Mouse (Mus musculus) spleen, adult 2 months (tissue): ENCODE measurements around the gene Fetub. TPM values are rescaled to one million over a fixed set of nuclear protein-coding genes. Genes with fewer than 3 reads are reported as not detected.

Experiments
- DNase-seq, 2 experiments: peaks; one replicate each; pipeline versions ENCODE4 v3.0.0 to v3.0.0-alpha.2; 2012 to 2021; ENCODE audit warnings: low spot score in 2 of 2, low read depth in 1 of 2
- H3K27ac ChIP-seq: fragments of 200-500 bp; 2 replicates; pipeline ENCODE4 v1.5.1; 2012; ENCODE audit warnings: low read length, inconsistent platforms; ENCODE audit not compliant: insufficient read depth
- H3K27me3 ChIP-seq: fragments of 200-500 bp; 2 replicates; pipeline ENCODE4 v1.6.1; 2012; ENCODE audit warnings: mild to moderate bottlenecking, moderate library complexity, low read length, inconsistent platforms; ENCODE audit not compliant: control insufficient read depth, insufficient read depth
- H3K36me3 ChIP-seq: fragments of 200-500 bp; 2 replicates; pipeline ENCODE4 v1.6.1; 2012; ENCODE audit warnings: mild to moderate bottlenecking, low read length, inconsistent platforms; ENCODE audit not compliant: control insufficient read depth, insufficient read depth
- H3K4me1 ChIP-seq: fragments of 200-500 bp; 2 replicates; pipeline ENCODE4 v1.6.1; 2011; ENCODE audit warnings: inconsistent platforms; ENCODE audit not compliant: control insufficient read depth, insufficient read depth, insufficient read length
- H3K4me3 ChIP-seq: fragments of 200-500 bp; 2 replicates; pipeline ENCODE4 v1.5.1; 2011; ENCODE audit warnings: mild to moderate bottlenecking, inconsistent platforms; ENCODE audit not compliant: insufficient read depth, insufficient read length; ENCODE audit errors: extremely low read depth
- CTCF ChIP-seq: fragments of 200-500 bp; IDR thresholded peaks from 2 replicates; pipeline ENCODE4 v1.5.1; 2011; ENCODE audit warnings: mild to moderate bottlenecking, inconsistent platforms; ENCODE audit not compliant: insufficient read depth, insufficient read length, insufficient replicate concordance; ENCODE audit errors: extremely low read depth
- POLR2A ChIP-seq: fragments of 200-500 bp; IDR thresholded peaks from 2 replicates; pipeline ENCODE4 v1.6.1; 2011; ENCODE audit warnings: low read depth, low read length, inconsistent platforms
- WGBS: fragments of 180-500 bp; shearing (Covaris S2); methylation state at CpG from one replicate; pipeline ENCODE4 v1.1.7; 2018; 5-methylcytosine and 5-hydroxymethylcytosine counted together
- polyA plus RNA-seq: library from polyadenylated mRNA; depleted of rRNA; stranded (reverse); fragments of >200 nt; gene quantifications from 2 replicates; pipeline ENCODE4 v1.2.3, GENCODE M21; 2012

Gene Fetub
- polyA plus RNA-seq, 1 experiment, result not detected

GRCm38 (mm10) chr16:22890683-22891510 is 27.2 kb upstream of the Fetub start, which contains the start of gene Ahsg:
Ahsg (plus strand) TSS chr16:22891277.
- Histone ChIP-seq H3K27me3 (no peaks in the 10 kb centered on the region), H3K4me3 (no peak within 1 kb of the TSS), H3K4me1 (no peaks in the 10 kb centered on the region), H3K27ac (no peak within 1 kb of the TSS), H3K36me3 (no peaks in the 10 kb centered on the region)
- no peak for DNase-seq
- TF ChIP-seq CTCF, result no peak
- no peak for TF ChIP-seq POLR2A
- WGBS, result 16% methylated on average over 11 of the region's 11 CpGs

GRCm38 (mm10) chr16:22891733-22892154 is 26.4 kb upstream of the Fetub start:
- Histone ChIP-seq H3K4me1 (no peaks in the 10 kb centered on the region; the same call in 1 of the 2 replicates), H3K27me3 (no peaks in the 10 kb centered on the region), H3K36me3 (no peaks in the 10 kb centered on the region), H3K4me3 (no peak overlapping the region), H3K27ac (no peak overlapping the region)
- 95% methylated on average over 8 of the region's 8 CpGs for WGBS
- TF ChIP-seq CTCF (no peak), POLR2A (no peak)
- DNase-seq, result no peak

GRCm38 (mm10) chr16:22894095-22894494 is 24.0 kb upstream of the Fetub start:
- H3K4me3 ChIP-seq, result no peak overlapping the region
- 86% methylated on average over 8 of the region's 8 CpGs for WGBS
- TF ChIP-seq CTCF (no peak), POLR2A (no peak)
- H3K27me3 ChIP-seq, result no peaks in the 10 kb centered on the region
- DNase-seq, result no peak
- no peaks in the 10 kb centered on the region for H3K36me3 ChIP-seq
- H3K4me1 ChIP-seq, result no peaks in the 10 kb centered on the region; the same call in 1 of the 2 replicates
- no peak overlapping the region for H3K27ac ChIP-seq

- Histone ChIP-seq H3K36me3 (no peaks in the 10 kb centered on the region), H3K4me3 (no peak overlapping the region), H3K4me1 (no peaks in the 10 kb centered on the region; the same call in 1 of the 2 replicates), H3K27me3 (no peaks in the 10 kb centered on the region), H3K27ac (no peak overlapping the region)
- WGBS, result 80% methylated on average over 2 of the region's 2 CpGs
- DNase-seq, result no peak
- no peak for TF ChIP-seq CTCF
- TF ChIP-seq POLR2A, result no peak
Observed at GRCm38 (mm10) chr16:22896618-22897017, 21.5 kb upstream of the Fetub start.

- Histone ChIP-seq H3K27ac (no peak overlapping the region), H3K4me3 (no peak overlapping the region), H3K27me3 (no peaks in the 10 kb centered on the region), H3K36me3 (no peaks in the 10 kb centered on the region), H3K4me1 (no peaks in the 10 kb centered on the region; the same call in 1 of the 2 replicates)
- no peak for TF ChIP-seq CTCF
- no peak for TF ChIP-seq POLR2A
- WGBS, result 25% methylated on average over 5 of the region's 5 CpGs
- DNase-seq, result no peak
Observed at GRCm38 (mm10) chr16:22899346-22899745, 18.8 kb upstream of the Fetub start.

GRCm38 (mm10) chr16:22899866-22900570 is 18.1 kb upstream of the Fetub start:
- no peak overlapping the region for H3K4me3 ChIP-seq
- H3K27ac ChIP-seq, result no peak overlapping the region
- 87% methylated on average over 10 of the region's 10 CpGs for WGBS
- DNase-seq, result no peak
- no peak for TF ChIP-seq CTCF
- H3K27me3 ChIP-seq, result no peaks in the 10 kb centered on the region
- no peaks in the 10 kb centered on the region for H3K36me3 ChIP-seq
- no peaks in the 10 kb centered on the region; the same call in 1 of the 2 replicates for H3K4me1 ChIP-seq
